Mouse (Mus musculus): Measurements from ENCODE around the gene Gm17409. TPM values are rescaled to one million over a fixed set of nuclear protein-coding genes. Genes with fewer than 3 reads are reported as not detected.

Gene Gm17409
- polyA plus RNA-seq (2015; fragmentation: Nextera tagmentation; extraction: Ambion mirVana): not detected in 2 replicates

GRCm38 (mm10) chr2:58469816-58470215 is at the start of gene Gm17409:
Gm17409 (plus strand) TSS chr2:58470116.
- H3K9ac ChIP-seq (replicated peaks): no peak within 1 kb of the TSS
- 96% methylated on average over 7 of the region's 7 CpGs for WGBS
- H3K9me3 ChIP-seq: no peaks in the 10 kb centered on the region
- H3K4me2 ChIP-seq (replicated peaks): no peak within 1 kb of the TSS
- H3K27me3 ChIP-seq: no peaks in the 10 kb centered on the region
- no peak within 1 kb of the TSS for H3K4me3 ChIP-seq (replicated peaks)
- ATAC-seq: no peak
- no peaks in the 10 kb centered on the region for H3K4me1 ChIP-seq (replicated peaks)
- peaks cover 48% of the 10 kb centered on the region for H3K36me3 ChIP-seq
- no peak within 1 kb of the TSS for H3K27ac ChIP-seq

GRCm38 (mm10) chr2:58423319-58423718 is 46.6 kb upstream of the Gm17409 start:
- 84% methylated on average over 5 of the region's 5 CpGs for WGBS
- Histone ChIP-seq H3K9me3 (no peaks in the 10 kb centered on the region), H3K27me3 (no peaks in the 10 kb centered on the region), H3K36me3 (no peaks in the 10 kb centered on the region), H3K4me3 (replicated peaks) (no peak overlapping the region), H3K27ac (no peak overlapping the region), H3K4me2 (replicated peaks) (no peak overlapping the region), H3K9ac (replicated peaks) (no peak overlapping the region), H3K4me1 (replicated peaks) (no peaks in the 10 kb centered on the region)
- ATAC-seq: no peak

- no peaks in the 10 kb centered on the region for H3K27me3 ChIP-seq
- no peak overlapping the region for H3K27ac ChIP-seq
- no peak overlapping the region for H3K4me2 ChIP-seq (replicated peaks)
- no peaks in the 10 kb centered on the region for H3K9me3 ChIP-seq
- H3K9ac ChIP-seq (replicated peaks): no peak overlapping the region
- no peak for ATAC-seq
- no peaks in the 10 kb centered on the region for H3K4me1 ChIP-seq (replicated peaks)
- WGBS: 96% methylated on average over 13 of the region's 13 CpGs
- no peak overlapping the region for H3K4me3 ChIP-seq (replicated peaks)
- no peaks in the 10 kb centered on the region for H3K36me3 ChIP-seq
These were observed 44.4 kb upstream of the Gm17409 start for GRCm38 (mm10) chr2:58425436-58426004.

- 95% methylated on average over 7 of the region's 7 CpGs for WGBS
- Histone ChIP-seq H3K4me1 (replicated peaks) (no peaks in the 10 kb centered on the region), H3K4me3 (replicated peaks) (no peak overlapping the region), H3K27ac (no peak overlapping the region), H3K27me3 (no peaks in the 10 kb centered on the region), H3K4me2 (replicated peaks) (no peak overlapping the region), H3K9me3 (no peaks in the 10 kb centered on the region), H3K36me3 (0 out of 2 replicates have a peak, but pooled peaks cover 3% of the 10 kb centered on the region), H3K9ac (replicated peaks) (no peak overlapping the region)
- no peak for ATAC-seq
These were observed 37.7 kb upstream of the Gm17409 start for GRCm38 (mm10) chr2:58432211-58432610.

- Histone ChIP-seq H3K27ac (no peak overlapping the region), H3K36me3 (0 out of 2 replicates have a peak, but pooled peaks cover 3% of the 10 kb centered on the region), H3K9ac (replicated peaks) (no peak overlapping the region), H3K9me3 (no peaks in the 10 kb centered on the region), H3K4me3 (replicated peaks) (no peak overlapping the region), H3K4me1 (replicated peaks) (no peaks in the 10 kb centered on the region), H3K27me3 (no peaks in the 10 kb centered on the region), H3K4me2 (replicated peaks) (no peak overlapping the region)
- ATAC-seq: no peak
- WGBS: 92% methylated on average over 2 of the region's 2 CpGs
These were observed 36.6 kb upstream of the Gm17409 start for GRCm38 (mm10) chr2:58433317-58433716.

GRCm38 (mm10) chr2:58434438-58434837 is 35.5 kb upstream of the Gm17409 start:
- peaks cover 5% of the 10 kb centered on the region for H3K36me3 ChIP-seq
- H3K4me2 ChIP-seq (replicated peaks): no peak overlapping the region
- no peaks in the 10 kb centered on the region for H3K4me1 ChIP-seq (replicated peaks)
- H3K4me3 ChIP-seq (replicated peaks): no peak overlapping the region
- H3K27me3 ChIP-seq: no peaks in the 10 kb centered on the region
- no peak overlapping the region for H3K9ac ChIP-seq (replicated peaks)
- H3K27ac ChIP-seq: no peak overlapping the region
- no peaks in the 10 kb centered on the region for H3K9me3 ChIP-seq
- WGBS: 87% methylated on average over 2 of the region's 2 CpGs
- ATAC-seq: no peak

- Histone ChIP-seq H3K27ac (no peak overlapping the region), H3K36me3 (peaks cover 7% of the 10 kb centered on the region), H3K4me2 (replicated peaks) (no peak overlapping the region), H3K27me3 (no peaks in the 10 kb centered on the region), H3K4me1 (replicated peaks) (no peaks in the 10 kb centered on the region), H3K4me3 (replicated peaks) (no peak overlapping the region), H3K9ac (replicated peaks) (no peak overlapping the region), H3K9me3 (no peaks in the 10 kb centered on the region)
- ATAC-seq: no peak
- WGBS: 94% methylated on average over 13 of the region's 13 CpGs
These were observed 34.4 kb upstream of the Gm17409 start for GRCm38 (mm10) chr2:58435507-58435906.

GRCm38 (mm10) chr2:58436911-58437310 is 33.0 kb upstream of the Gm17409 start:
- no peak overlapping the region for H3K9ac ChIP-seq (replicated peaks)
- no peaks in the 10 kb centered on the region for H3K9me3 ChIP-seq
- WGBS: 82% methylated on average over 3 of the region's 3 CpGs
- ATAC-seq: no peak
- no peak overlapping the region for H3K4me3 ChIP-seq (replicated peaks)
- H3K4me1 ChIP-seq (replicated peaks): no peaks in the 10 kb centered on the region
- peaks cover 7% of the 10 kb centered on the region for H3K36me3 ChIP-seq
- no peak overlapping the region for H3K27ac ChIP-seq
- no peak overlapping the region for H3K4me2 ChIP-seq (replicated peaks)
- H3K27me3 ChIP-seq: no peaks in the 10 kb centered on the region

- ATAC-seq: no peak
- 79% methylated on average over 4 of the region's 4 CpGs for WGBS
These were observed 26.8 kb upstream of the Gm17409 start for GRCm38 (mm10) chr2:58443163-58443562.

GRCm38 (mm10) chr2:58447001-58447400 is 22.9 kb upstream of the Gm17409 start:
- no peaks in the 10 kb centered on the region for H3K4me1 ChIP-seq (replicated peaks)
- no peaks in the 10 kb centered on the region for H3K9me3 ChIP-seq
- H3K4me2 ChIP-seq (replicated peaks): no peak overlapping the region
- no peak overlapping the region for H3K9ac ChIP-seq (replicated peaks)
- no peak overlapping the region for H3K27ac ChIP-seq
- no peak overlapping the region for H3K4me3 ChIP-seq (replicated peaks)
- peaks cover 25% of the 10 kb centered on the region for H3K36me3 ChIP-seq
- 96% methylated on average over 15 of the region's 15 CpGs for WGBS
- H3K27me3 ChIP-seq: no peaks in the 10 kb centered on the region
- ATAC-seq: no peak

More at GRCm38 (mm10) chr2:58443163-58443562, 26.8 kb upstream of the Gm17409 start:
- H3K9ac ChIP-seq (replicated peaks): no peak overlapping the region
- H3K4me1 ChIP-seq (replicated peaks): no peaks in the 10 kb centered on the region
- no peaks in the 10 kb centered on the region for H3K27me3 ChIP-seq
- no peaks in the 10 kb centered on the region for H3K9me3 ChIP-seq
- no peak overlapping the region for H3K27ac ChIP-seq
- peaks cover 27% of the 10 kb centered on the region for H3K36me3 ChIP-seq
- H3K4me2 ChIP-seq (replicated peaks): no peak overlapping the region
- no peak overlapping the region for H3K4me3 ChIP-seq (replicated peaks)

- no peak overlapping the region for H3K9ac ChIP-seq (replicated peaks)
- 92% methylated on average over 16 of the region's 16 CpGs for WGBS
- peaks cover 24% of the 10 kb centered on the region for H3K36me3 ChIP-seq
- no peaks in the 10 kb centered on the region for H3K4me1 ChIP-seq (replicated peaks)
- H3K27ac ChIP-seq: no peak overlapping the region
- ATAC-seq: no peak
- no peaks in the 10 kb centered on the region for H3K27me3 ChIP-seq
- H3K4me3 ChIP-seq (replicated peaks): no peak overlapping the region
- H3K4me2 ChIP-seq (replicated peaks): no peak overlapping the region
- H3K9me3 ChIP-seq: no peaks in the 10 kb centered on the region
These were observed 15.6 kb upstream of the Gm17409 start for GRCm38 (mm10) chr2:58454095-58454865.

GRCm38 (mm10) chr2:58456843-58457487 is 13.0 kb upstream of the Gm17409 start:
- WGBS: 91% methylated on average over 8 of the region's 8 CpGs
- H3K27ac ChIP-seq: no peak overlapping the region
- no peak overlapping the region for H3K4me3 ChIP-seq (replicated peaks)
- no peaks in the 10 kb centered on the region for H3K27me3 ChIP-seq
- H3K9ac ChIP-seq (replicated peaks): no peak overlapping the region
- no peaks in the 10 kb centered on the region for H3K9me3 ChIP-seq
- H3K36me3 ChIP-seq: peaks cover 31% of the 10 kb centered on the region
- no peaks in the 10 kb centered on the region for H3K4me1 ChIP-seq (replicated peaks)
- ATAC-seq: no peak
- no peak overlapping the region for H3K4me2 ChIP-seq (replicated peaks)

Data from midbrain, embryonic 13.5 days (tissue).